Mouse (Mus musculus): ENCODE measurements around the gene Tmem251.

- no peak for TF ChIP-seq GATA1 (IDR thresholded peaks at IDR 0.05; ENCODE audit: low read length)
- TF ChIP-seq TAL1 (IDR thresholded peaks at IDR 0.05; ENCODE audit: low read length): no peak
These were observed 20.6 kb upstream of the Tmem251 start for GRCm38 (mm10) chr12:102722966-102723365.
